In genomic region chr7:102249896-102250630, GRCm38 (mm10) we compare ENCODE assay signal across 8 mouse cellular contexts. TPM values are rescaled to one million over a fixed set of nuclear protein-coding genes. Genes with fewer than 3 reads are reported as not detected.
DNase-seq lines count a peak whose midpoint lies in the region; ATAC-seq and TF ChIP-seq lines count a peak whose summit lies in the region.

No protein-coding gene starts in this region.

- peak overlapping the region; percentile 86 for H3K4me3 ChIP-seq in G1E (ENCODE audit: low read depth, low read length)
- peak overlapping the region; percentile 70 for H3K4me3 ChIP-seq in forebrain, embryonic 14.5 days (ENCODE audit: low read depth, low read length)

- peak overlapping the region; percentile 77 for H3K27ac ChIP-seq in forebrain, embryonic 14.5 days (ENCODE audit: low read depth, low read length)

- H3K36me3 ChIP-seq in G1E (replicated peaks) = peaks cover 34% of the 10 kb centered on the region
- H3K36me3 ChIP-seq in forebrain, embryonic 14.5 days (ENCODE audit: control insufficient read depth, insufficient read depth, low read length) = no peaks in the 10 kb centered on the region

- H3K9ac ChIP-seq in forebrain, embryonic 14.5 days (ENCODE audit: low read length) = peak overlapping the region; percentile 80

- 1% methylated on average over 40 of the region's 49 CpGs for WGBS in forebrain, embryonic 14.5 days

- H3K4me1 ChIP-seq in G1E (ENCODE audit: insufficient read depth, low read depth, low read length) = peaks cover 68% of the 10 kb centered on the region
- H3K4me1 ChIP-seq in forebrain, embryonic 14.5 days (ENCODE audit: control insufficient read depth, insufficient read depth, low read length) = peaks cover 10% of the 10 kb centered on the region

- no peak for ATAC-seq in G1E (ENCODE audit: extremely low read depth, insufficient number of reproducible peaks, low FRiP score, poor library complexity, severe bottlenecking)
- ATAC-seq in forebrain, embryonic 14.5 days = peak; percentile 77

- no peaks in the 10 kb centered on the region for H3K9me3 ChIP-seq in G1E (replicated peaks)
- no peaks in the 10 kb centered on the region for H3K9me3 ChIP-seq in forebrain, embryonic 14.5 days (replicated peaks; ENCODE audit: control insufficient read depth, low read length)

- no peak for TF ChIP-seq CTCF in G1E (IDR thresholded peaks at IDR 0.05; ENCODE audit: low read depth, low read length)

- H3K27me3 ChIP-seq in G1E (ENCODE audit: insufficient read depth, low read length) = no peaks in the 10 kb centered on the region
- no peaks in the 10 kb centered on the region for H3K27me3 ChIP-seq in forebrain, embryonic 14.5 days (replicated peaks; ENCODE audit: control insufficient read depth, insufficient read depth, low read length)

- intact Hi-C loops in heart, postnatal 25 days (cut with DNase I) = loop anchor here (1.0 to 10.0 kb wide), 4 partner anchors 28 to 595 kb away; partner anchors contain the start of genes Nup98 and Pgap2

- H3K4me2 ChIP-seq in forebrain, embryonic 14.5 days (ENCODE audit: low read length) = peak overlapping the region; percentile 94

- peak; percentile 79 for DNase-seq in G1E (ENCODE audit: low spot score)
- peak; percentile 78 for DNase-seq in cerebellum, adult 11-12 months
- DNase-seq in forebrain, embryonic 14.5 days (ENCODE audit: low spot score) = peak; percentile 68
- peak; percentile 69 for DNase-seq in heart, postnatal 25 days (ENCODE audit: low spot score)
- DNase-seq in layer of hippocampus, adult 9-11 months = peak; percentile 70
- peak; percentile 79 for DNase-seq in lung, postnatal 14 days
- DNase-seq in ovary, postnatal 10 days (ENCODE audit: low spot score) = peak; percentile 77
- peak; percentile 76 to 77 for DNase-seq in thymus, postnatal 10 days (ENCODE audit: low spot score in 2 of 2)

RNA-seq across cellular contexts. Expression of gene Rhog, which starts 5.8 kb away (rescaled TPM):
- 240 and 241 TPM in 2 replicates for total RNA-seq in G1E (2014; fragmentation: Nextera tagmentation)
- total RNA-seq in G1E (2017) = 50.4 and 68.5 TPM in 2 replicates
- 121 and 212 TPM in 2 replicates for polyA plus RNA-seq in G1E (2012)
- polyA plus RNA-seq in forebrain, embryonic 14.5 days (2014; fragmentation: Nextera tagmentation; extraction: Ambion mirVana) = 22.0 and 24.8 TPM in 2 replicates
- total RNA-seq in heart, postnatal 25 days (2021) = 10 to 100 TPM; 24.8 to 30.5 TPM

RNA-seq across cellular contexts. Expression of gene Stim1, which starts 17.5 kb away (rescaled TPM):
- total RNA-seq in G1E (2014; fragmentation: Nextera tagmentation) = 25.8 and 27.3 TPM in 2 replicates
- total RNA-seq in G1E (2017) = 24.2 and 25.1 TPM in 2 replicates
- 20.2 and 35.8 TPM in 2 replicates for polyA plus RNA-seq in G1E (2012)
- polyA plus RNA-seq in forebrain, embryonic 14.5 days (2014; fragmentation: Nextera tagmentation; extraction: Ambion mirVana) = 6.5 and 8.8 TPM in 2 replicates
- 10 to 100 TPM; 21.6 to 21.8 TPM for total RNA-seq in heart, postnatal 25 days (2021)

RNA-seq across cellular contexts. Expression of gene Pgap2, which starts 40.1 kb away (rescaled TPM):
- total RNA-seq in G1E (2014; fragmentation: Nextera tagmentation) (60.1 and 61.9 TPM in 2 replicates), G1E (2017) (24.1 and 27.8 TPM in 2 replicates)
- polyA plus RNA-seq in G1E (2012) = 18.0 and 19.1 TPM in 2 replicates
- 53.3 and 54.1 TPM in 2 replicates for polyA plus RNA-seq in forebrain, embryonic 14.5 days (2014; fragmentation: Nextera tagmentation; extraction: Ambion mirVana)
- 10 to 100 TPM; 58.8 to 68.0 TPM for total RNA-seq in heart, postnatal 25 days (2021)

RNA-seq across cellular contexts. Expression of gene Nup98, which starts 40.1 kb away (rescaled TPM):
- total RNA-seq in G1E (2014; fragmentation: Nextera tagmentation) (172 and 179 TPM in 2 replicates), G1E (2017) (54.4 and 60.5 TPM in 2 replicates)
- polyA plus RNA-seq in G1E (2012) = 8.4 and 11.3 TPM in 2 replicates
- polyA plus RNA-seq in forebrain, embryonic 14.5 days (2014; fragmentation: Nextera tagmentation; extraction: Ambion mirVana) = 21.6 and 26.2 TPM in 2 replicates
- total RNA-seq in heart, postnatal 25 days (2021) = 10 to 100 TPM; 29.0 to 32.5 TPM
